Comparison of ENCODE assay signal across 7 mouse cellular contexts in genomic region chr4:45971806-45972447, GRCm38 (mm10). TPM values are rescaled to one million over a fixed set of nuclear protein-coding genes. Genes with fewer than 3 reads are reported as not detected.
DNase-seq lines count a peak whose midpoint lies in the region; ATAC-seq lines count a peak whose summit lies in the region.

No protein-coding gene starts in this region.

- peak overlapping the region; percentile 77 for H3K4me2 ChIP-seq in intestine, embryonic 14.5 days (ENCODE audit: low read length)

- H3K36me3 ChIP-seq in intestine, embryonic 14.5 days (ENCODE audit: control insufficient read depth, insufficient read depth, low read length): no peaks in the 10 kb centered on the region
- H3K36me3 ChIP-seq in midbrain, embryonic 10.5 days: no peaks in the 10 kb centered on the region

- intact Hi-C loops in left cerebral cortex, postnatal 25 days (cut with DNase I): loop anchor here (5.0 kb wide), 2 partner anchors 65 to 155 kb away; partner anchors contain the start of gene Tmod1

- peak overlapping the region; percentile 11; the same call in 1 of the 2 replicates for H3K27ac ChIP-seq in intestine, embryonic 14.5 days (ENCODE audit: low read depth)
- peak overlapping the region; percentile 78 for H3K27ac ChIP-seq in midbrain, embryonic 10.5 days (replicated peaks)

- H3K9me3 ChIP-seq in intestine, embryonic 14.5 days (ENCODE audit: control insufficient read depth, low read length): no peaks in the 10 kb centered on the region
- H3K9me3 ChIP-seq in midbrain, embryonic 10.5 days (replicated peaks): no peaks in the 10 kb centered on the region

- peak; percentile 100 for DNase-seq in adrenal gland, adult (ENCODE audit: inconsistent age in 2 of 2, low spot score in 1 of 2)
- DNase-seq in embryo, embryonic 10.5 days (ENCODE audit: low spot score): peak; percentile 96
- DNase-seq in gastrocnemius, postnatal 25 days: peak; percentile 98
- peak; percentile 99 for DNase-seq in intestine, embryonic 14.5 days (ENCODE audit: low spot score)
- peak; percentile 97 to 98 for DNase-seq in left cerebral cortex, postnatal 25 days (ENCODE audit: low spot score in 2 of 2)
- peak; percentile 97 for DNase-seq in midbrain, embryonic 10.5 days (ENCODE audit: low spot score)
- DNase-seq in right cerebral cortex, postnatal 4 days: peak; percentile 97

- peak overlapping the region; percentile 64 for H3K9ac ChIP-seq in intestine, embryonic 14.5 days (ENCODE audit: low read length)

- H3K27me3 ChIP-seq in intestine, embryonic 14.5 days (replicated peaks; ENCODE audit: control insufficient read depth, insufficient read depth, low read length): peaks cover 7% of the 10 kb centered on the region; the same call in 1 of the 2 replicates
- peaks cover 53% of the 10 kb centered on the region for H3K27me3 ChIP-seq in midbrain, embryonic 10.5 days (ENCODE audit: low read depth, poor library complexity, severe bottlenecking)

- peaks cover 9% of the 10 kb centered on the region for H3K4me1 ChIP-seq in intestine, embryonic 14.5 days (replicated peaks; ENCODE audit: control insufficient read depth, insufficient read depth, low read length)
- H3K4me1 ChIP-seq in midbrain, embryonic 10.5 days: peaks cover 70% of the 10 kb centered on the region

- peak overlapping the region; percentile 57 for H3K4me3 ChIP-seq in intestine, embryonic 14.5 days (ENCODE audit: low read depth, low read length)
- H3K4me3 ChIP-seq in midbrain, embryonic 10.5 days: peak overlapping the region; percentile 86

- WGBS in intestine, embryonic 14.5 days: 2% methylated on average over 50 of the region's 51 CpGs
- WGBS in midbrain, embryonic 10.5 days: 5% methylated on average over 51 of the region's 51 CpGs

- ATAC-seq in intestine, embryonic 14.5 days (replicated peaks; ENCODE audit: low FRiP score, low TSS enrichment, low read depth): peak; percentile 97

RNA-seq across cellular contexts. Expression of gene Tdrd7, which starts 6.8 kb away (rescaled TPM):
- 1 to 10 TPM; 9.1 to 9.4 TPM for total RNA-seq in gastrocnemius, postnatal 25 days (2021)
- 16.5 and 20.2 TPM in 2 replicates for polyA plus RNA-seq in intestine, embryonic 14.5 days (2014; fragmentation: Nextera tagmentation; extraction: Ambion mirVana)
- 10 to 100 TPM; 27.0 to 28.1 TPM for total RNA-seq in left cerebral cortex, postnatal 25 days (2021)
- polyA plus RNA-seq in midbrain, embryonic 10.5 days (2016; fragmentation: Nextera tagmentation; extraction: Ambion mirVana): 10.4 and 10.9 TPM in 2 replicates

Comparison
In these comparisons a context has a peak if more than half of its experiments do, and no peak if none do; other contexts are left out.
1. Peak in every context shown above with its lines: DNase-seq, ATAC-seq, H3K4me3 ChIP-seq and H3K27ac ChIP-seq.